8 mouse cellular contexts compared by ENCODE assay signal in genomic region chr17:43801595-43802373, GRCm38 (mm10). TPM values are rescaled to one million over a fixed set of nuclear protein-coding genes. Genes with fewer than 3 reads are reported as not detected.
DNase-seq lines count a peak whose midpoint lies in the region; ATAC-seq and TF ChIP-seq lines count a peak whose summit lies in the region.

No protein-coding gene starts in this region.

- peak overlapping the region; percentile 90 for H3K4me2 ChIP-seq in forebrain, postnatal 0 days (ENCODE audit: low read depth)

- in situ Hi-C loops in Patski (cut with MboI; ENCODE audit: low pct_unique_long_range_greater_than_20kb): no loop called here

- H3K9ac ChIP-seq in forebrain, postnatal 0 days: peak overlapping the region; percentile 78

- under 1% methylated on average over 52 of the region's 55 CpGs for WGBS in cerebellum, adult 2 months
- under 1% methylated on average over 50 of the region's 55 CpGs for WGBS in forebrain, postnatal 0 days
- under 1% methylated on average over 54 of the region's 55 CpGs for WGBS in lung, adult 2 months

- DNase-seq in Patski (ENCODE audit: low read depth, low spot score): peak; percentile 25
- peak; percentile 72 to 82 for DNase-seq in cerebellum, adult 2 months
- DNase-seq in forebrain, postnatal 0 days: peak; percentile 53
- DNase-seq in heart, postnatal 14 days: peak; percentile 72 to 82
- DNase-seq in kidney, postnatal 36 days: peak; percentile 67 to 75
- DNase-seq in lung, adult 2 months: peak; percentile 49
- DNase-seq in ovary, postnatal 10 days (ENCODE audit: low spot score): peak; percentile 12
- peak; percentile 56 for DNase-seq in yolk sac, embryonic 10.5 days (ENCODE audit: low spot score)

- ATAC-seq in Patski: peak; percentile 88
- ATAC-seq in forebrain, postnatal 0 days: peak; percentile 90

- peak overlapping the region; percentile 71 for H3K27ac ChIP-seq in cerebellum, adult 2 months (ENCODE audit: insufficient read depth, low read length)
- H3K27ac ChIP-seq in forebrain, postnatal 0 days (ENCODE audit: low read depth, low read length): peak overlapping the region; percentile 35; the same call in 1 of the 2 replicates

- TF ChIP-seq POLR2A in cerebellum, adult 2 months (IDR thresholded peaks at IDR 0.05; ENCODE audit: borderline replicate concordance, insufficient read depth, low read length): no peak
- no peak for TF ChIP-seq POLR2A in lung, adult 2 months (IDR thresholded peaks at IDR 0.05; ENCODE audit: borderline replicate concordance, extremely low read depth, low read depth, low read length)

- intact Hi-C loops in heart, postnatal 14 days (cut with DNase I): loop anchor here (2.0 to 5.0 kb wide), 2 partner anchors 67 to 99 kb away; no protein-coding TSS in a partner anchor

- peak overlapping the region; percentile 60 for H3K4me3 ChIP-seq in cerebellum, adult 2 months (replicated peaks; ENCODE audit: insufficient read depth, low read depth, low read length)
- H3K4me3 ChIP-seq in forebrain, postnatal 0 days (ENCODE audit: low read depth, low read length): peak overlapping the region; percentile 59
- peak overlapping the region; percentile 65 for H3K4me3 ChIP-seq in lung, adult 2 months (replicated peaks; ENCODE audit: extremely low read depth, low read depth, low read length)

- no peaks in the 10 kb centered on the region for H3K27me3 ChIP-seq in Patski
- no peaks in the 10 kb centered on the region for H3K27me3 ChIP-seq in cerebellum, adult 2 months (ENCODE audit: control insufficient read depth, insufficient read depth, low read length)
- H3K27me3 ChIP-seq in forebrain, postnatal 0 days (ENCODE audit: insufficient read depth, low read length): 0 out of 2 replicates have a peak, but pooled peaks cover 3% of the 10 kb centered on the region

- no peaks in the 10 kb centered on the region for H3K9me3 ChIP-seq in forebrain, postnatal 0 days (ENCODE audit: low read length)

- CTCF ChIA-PET in Patski (lab: Charles Lee): interaction anchor here (0.8 to 1.2 kb wide), 3 partner anchors 44 to 95 kb away, joined by 3 to 6 read pairs (median 4); no protein-coding TSS in a partner anchor

- H3K36me3 ChIP-seq in forebrain, postnatal 0 days (ENCODE audit: insufficient read depth): no peaks in the 10 kb centered on the region

- POLR2A ChIA-PET in Patski (lab: Charles Lee): interaction anchor here (0.6 to 0.9 kb wide), 2 partner anchors 10 to 267 kb away, joined by 3 to 7 read pairs; no protein-coding TSS in a partner anchor

- peak; percentile 83 for TF ChIP-seq CTCF in Patski (IDR thresholded peaks at IDR 0.05)
- TF ChIP-seq CTCF in cerebellum, adult 2 months (IDR thresholded peaks at IDR 0.05; ENCODE audit: borderline replicate concordance, insufficient read depth, low read depth, low read length): peak; percentile 31; the same call in 1 of the 2 replicates
- TF ChIP-seq CTCF in forebrain, postnatal 0 days (IDR thresholded peaks at IDR 0.05; ENCODE audit: low read depth): peak; percentile 59
- TF ChIP-seq CTCF in lung, adult 2 months (IDR thresholded peaks at IDR 0.05; ENCODE audit: insufficient read depth, low read length): no peak

- no peaks in the 10 kb centered on the region for H3K4me1 ChIP-seq in cerebellum, adult 2 months (ENCODE audit: control insufficient read depth, insufficient read depth, low read length)
- H3K4me1 ChIP-seq in forebrain, postnatal 0 days (ENCODE audit: insufficient read depth): no peaks in the 10 kb centered on the region
- peaks cover 6% of the 10 kb centered on the region; the same call in 1 of the 2 replicates for H3K4me1 ChIP-seq in lung, adult 2 months (ENCODE audit: control insufficient read depth, insufficient read depth, low read length)

RNA-seq across cellular contexts. Expression of gene Rcan2, which starts 0.6 kb away (rescaled TPM):
- 109 TPM for polyA plus RNA-seq in Patski (2021)
- polyA plus RNA-seq in cerebellum, adult 2 months (2012; rRNA removed): 171 and 206 TPM in 2 replicates
- total RNA-seq in forebrain, postnatal 0 days (2014; rRNA removed): 43.4 and 69.8 TPM in 2 replicates
- polyA plus RNA-seq in forebrain, postnatal 0 days (2015; fragmentation: Nextera tagmentation; extraction: Ambion mirVana): 17.8 and 50.0 TPM in 2 replicates
- total RNA-seq in heart, postnatal 14 days (2021): 100 to 1,000 TPM; 269 TPM
- polyA plus RNA-seq in lung, adult 2 months (2012; rRNA removed): 11.4 and 19.4 TPM in 2 replicates

Comparison
In these comparisons a context has a peak if more than half of its experiments do, and no peak if none do; other contexts are left out.
1. Peak in every context shown above with its lines: DNase-seq, ATAC-seq, H3K4me3 ChIP-seq and H3K27ac ChIP-seq.
2. DNase-seq: peak in every context shown above with its lines; median percentile 77 in cerebellum, adult 2 months; 77 in heart, postnatal 14 days; 71 in kidney, postnatal 36 days; 56 in yolk sac, embryonic 10.5 days; 53 in forebrain, postnatal 0 days; 49 in lung, adult 2 months; 25 in Patski; 12 in ovary, postnatal 10 days.